Mouse (Mus musculus) ovary, adult 2 months (tissue): ENCODE data around the gene Sufu. TPM values are rescaled to one million over a fixed set of nuclear protein-coding genes. Genes with fewer than 3 reads are reported as not detected.

Source experiments
- polyA plus RNA-seq: library from polyadenylated mRNA; depleted of rRNA; stranded (reverse); fragments of >200 nt; gene quantifications from 2 replicates; pipeline ENCODE4 v1.2.3, GENCODE M21; 2012; rRNA removed

Gene Sufu
- 33.3 and 37.1 TPM in 2 replicates for polyA plus RNA-seq

GRCm38 (mm10) chr19:46396686-46397435 lies at the start of gene Sufu:
TSS of gene Sufu (plus strand) at chr19:46396896.

GRCm38 (mm10) chr19:46350168-46350932 lies 46.3 kb upstream of the Sufu start, which contains the start of gene 2310034G01Rik:
TSS of gene 2310034G01Rik (minus strand) at chr19:46350302.

DNA sequence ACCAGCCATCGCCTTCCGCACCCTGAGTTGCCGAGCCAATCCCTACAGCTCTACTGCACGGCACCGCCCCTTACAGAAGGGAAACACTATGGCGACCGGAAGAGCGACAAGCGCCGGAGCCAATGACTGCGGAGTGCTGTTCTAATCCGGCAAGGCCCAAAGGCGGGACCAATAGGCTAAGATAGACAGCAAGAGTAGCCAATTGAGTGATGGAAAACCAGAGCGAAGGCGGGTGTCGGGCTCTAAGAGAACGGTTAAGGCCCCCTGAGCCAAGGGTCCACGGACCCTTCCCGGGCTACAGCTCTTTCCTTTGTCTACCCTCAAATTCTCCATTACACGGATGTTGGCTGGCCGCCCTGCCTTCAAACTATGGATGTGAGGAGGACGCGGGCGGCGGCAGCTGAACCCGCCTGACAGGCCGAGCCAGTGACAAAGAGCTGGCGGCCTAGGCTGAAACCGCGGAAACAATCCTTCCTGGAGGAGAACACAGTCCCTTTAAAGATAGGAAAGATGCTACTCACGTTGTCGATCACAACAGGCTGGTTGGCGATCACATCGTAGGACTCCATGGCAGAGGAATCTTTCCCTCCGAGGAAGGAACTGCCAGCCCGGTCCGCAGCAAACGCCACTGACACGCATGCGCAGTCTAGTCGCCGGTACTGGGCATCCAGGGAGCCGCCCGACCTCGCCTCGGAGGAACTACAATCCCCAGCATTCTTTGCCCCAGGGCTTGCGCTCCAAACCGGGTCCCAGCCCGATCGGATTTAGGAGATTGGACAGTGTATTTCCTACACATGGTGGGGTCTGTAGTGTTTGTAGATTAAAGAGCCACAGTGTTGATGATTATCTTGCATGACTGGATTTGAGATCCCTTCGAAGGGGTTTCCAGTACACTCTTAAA lies 1.3 kb upstream of the Sufu start, which contains the start of gene Actr1a:
Gene Actr1a (minus strand): TSS at position 640 of the 901 bp plus-strand sequence.

DNA sequence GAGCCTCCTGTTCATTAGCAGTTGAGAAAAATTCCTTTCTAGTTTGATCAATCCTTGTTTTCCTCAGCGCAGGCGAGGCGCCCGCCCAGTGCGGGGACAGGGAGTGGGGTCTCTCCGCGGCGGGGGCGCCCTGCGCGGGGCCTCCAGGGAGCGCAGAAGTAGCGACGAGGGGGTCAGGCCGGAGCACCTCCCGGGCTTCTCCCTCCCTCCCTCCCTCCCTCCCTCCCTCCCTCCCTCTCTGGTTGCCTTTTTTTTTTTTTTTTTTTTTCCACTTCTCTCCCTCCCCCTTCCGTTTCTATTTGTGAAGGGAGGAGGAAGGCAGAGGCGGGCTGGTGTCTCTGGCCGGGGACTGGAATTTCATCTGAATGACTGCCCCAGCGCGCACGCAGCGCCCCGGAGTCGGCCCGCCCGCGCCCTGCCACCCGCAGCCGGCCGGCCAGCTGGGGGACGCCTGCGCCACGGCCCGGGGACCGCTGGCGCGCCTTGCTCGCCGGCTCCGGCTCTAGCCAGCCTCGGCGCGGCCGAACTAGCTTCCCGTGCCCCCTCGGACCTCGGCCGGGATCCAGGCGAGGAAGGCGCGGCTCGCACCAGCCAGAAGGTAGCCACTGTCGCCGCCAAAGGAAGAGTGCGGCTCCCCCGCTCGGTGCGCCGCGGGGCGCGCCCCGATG lies 104.8 kb downstream of the Sufu start, which contains the start of gene Trim8:
Gene Trim8 (plus strand): TSS at position 302 of the 668 bp plus-strand sequence.

Other genes with a start within 250 kb of the Sufu start
- 0.11 and 0.16 TPM in 2 replicates for gene Pitx3, start 248.6 kb upstream of the Sufu start, polyA plus RNA-seq
- gene Gbf1, start 244.4 kb upstream of the Sufu start, polyA plus RNA-seq: 74.1 and 108 TPM in 2 replicates
- 77.5 and 91.6 TPM in 2 replicates for gene Nfkb2, start 92.6 kb upstream of the Sufu start, polyA plus RNA-seq
- 127 and 146 TPM in 2 replicates for gene Psd, start 69.7 kb upstream of the Sufu start, polyA plus RNA-seq
- gene Fbxl15, start 68.7 kb upstream of the Sufu start, polyA plus RNA-seq: 44.4 and 50.7 TPM in 2 replicates
- 86.4 and 109 TPM in 2 replicates for gene Cuedc2, start 58.2 kb upstream of the Sufu start, polyA plus RNA-seq
- 54.2 and 72.7 TPM in 2 replicates for gene Mfsd13a, start 55.8 kb upstream of the Sufu start, polyA plus RNA-seq
- gene 2310034G01Rik, start 46.6 kb upstream of the Sufu start, polyA plus RNA-seq: 15.3 and 23.6 TPM in 2 replicates
- 79.7 and 86.6 TPM in 2 replicates for gene Actr1a, start 1.1 kb upstream of the Sufu start, polyA plus RNA-seq
- gene Trim8, start 104.8 kb downstream of the Sufu start, polyA plus RNA-seq: 113 and 125 TPM in 2 replicates
- gene Arl3, start 176.3 kb downstream of the Sufu start, polyA plus RNA-seq: 17.9 and 22.2 TPM in 2 replicates
- 8.1 and 9.3 TPM in 2 replicates for gene Sfxn2, start 176.5 kb downstream of the Sufu start, polyA plus RNA-seq
- 64.5 and 85.6 TPM in 2 replicates for gene Wbp1l, start 202.2 kb downstream of the Sufu start, polyA plus RNA-seq